Mouse (Mus musculus): ENCODE results near the gene Gm9918. TPM values are rescaled to one million over a fixed set of nuclear protein-coding genes. Genes with fewer than 3 reads are reported as not detected.
A peak's percentile ranks its signal among the peaks of the same experiment; 100 is the strongest.

Gm9918 gene
- total RNA-seq, 2 experiments from 2014 or later: not detected

DNA sequence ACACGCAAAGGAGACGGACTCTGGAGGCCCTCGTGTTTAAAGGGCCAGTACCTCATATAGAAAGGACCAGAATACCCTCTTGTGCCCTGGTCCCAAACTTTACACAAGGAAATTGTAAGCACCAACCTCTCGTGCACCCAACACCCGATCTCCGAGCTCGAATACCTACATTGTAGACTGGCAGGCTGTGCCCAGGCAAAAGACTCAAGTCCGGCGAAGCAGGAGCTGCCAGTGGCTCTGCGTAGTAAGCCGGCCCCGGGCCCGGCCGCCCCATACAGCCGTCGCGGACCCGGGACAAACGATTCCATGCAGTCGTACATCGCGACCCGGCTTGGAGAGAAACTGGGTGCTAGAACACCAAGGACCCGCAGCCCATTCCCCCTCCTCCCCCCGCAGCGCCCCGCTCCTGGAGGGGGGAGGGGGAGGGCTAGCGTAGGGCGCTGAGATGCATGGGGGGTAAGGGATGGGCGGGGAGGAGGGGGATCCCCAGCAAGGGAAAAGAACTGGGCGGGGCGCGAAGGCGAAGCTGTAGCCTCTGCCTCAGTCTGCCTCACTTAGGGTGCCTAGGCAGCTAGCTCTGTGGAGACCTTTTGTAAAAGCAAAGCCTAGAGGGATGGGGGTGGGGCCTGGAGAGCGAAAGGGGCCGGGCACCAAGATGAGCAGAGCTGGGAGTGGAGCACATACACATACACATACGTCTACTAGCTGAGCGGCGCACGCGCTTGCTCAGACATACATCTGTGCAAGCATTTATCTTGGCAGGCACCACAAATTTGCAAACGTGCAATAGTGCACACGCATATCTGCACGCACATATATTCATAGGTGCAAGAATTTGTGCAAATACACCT is 24.2 kb upstream of the Gm9918 start:
- peak; percentile 81 for DNase-seq

GRCm38 (mm10) chr15:102246866-102247251 is 23.5 kb upstream of the Gm9918 start:
- peak; percentile 95 for DNase-seq

GRCm38 (mm10) chr15:102247252-102248130 is 22.9 kb upstream of the Gm9918 start:
- peak; percentile 81 for DNase-seq

GRCm38 (mm10) chr15:102248131-102248811 is 22.1 kb upstream of the Gm9918 start:
- no peak for DNase-seq

DNA sequence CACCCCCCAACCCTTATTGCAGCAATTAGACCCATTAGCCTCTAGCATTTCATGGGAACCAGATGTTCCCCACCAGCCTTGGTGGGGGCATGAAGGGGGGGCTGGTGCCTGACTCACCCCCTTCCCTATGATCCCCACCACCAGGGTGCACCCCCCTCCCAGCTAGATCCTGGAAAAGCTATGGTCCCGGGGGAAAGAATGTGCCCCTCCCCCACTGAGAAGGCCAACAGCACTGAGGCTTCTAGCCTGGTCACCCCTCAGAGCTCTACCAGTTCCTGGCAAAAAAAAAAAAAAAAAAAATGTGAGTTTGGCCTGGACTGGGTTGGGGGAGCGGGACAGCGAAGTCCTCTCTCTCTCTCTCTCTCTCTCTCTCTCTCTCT is 21.6 kb upstream of the Gm9918 start:
- no peak for DNase-seq

GRCm38 (mm10) chr15:102249251-102249691 is 21.1 kb upstream of the Gm9918 start:
- peak; percentile 41 for DNase-seq

DNA sequence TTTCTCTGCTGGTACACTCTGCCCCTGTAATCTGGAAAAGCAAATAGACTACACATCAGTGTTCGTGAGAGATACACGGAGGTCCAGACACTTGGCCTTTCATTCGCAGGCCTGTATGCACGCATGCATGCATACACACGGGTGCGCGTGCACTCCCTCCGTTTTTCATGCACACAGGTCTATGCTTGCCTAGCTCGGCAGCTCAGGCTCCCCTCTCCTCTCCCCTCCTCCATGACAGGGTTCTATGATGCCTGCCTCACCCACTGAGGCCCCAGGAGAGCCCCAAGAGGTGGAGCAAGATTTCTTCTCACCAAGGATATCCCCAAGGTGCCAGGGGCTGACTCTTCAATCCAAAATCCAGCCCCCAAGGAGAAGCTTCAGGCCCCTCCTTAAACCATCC is 20.4 kb upstream of the Gm9918 start:
- no peak for DNase-seq

DNA sequence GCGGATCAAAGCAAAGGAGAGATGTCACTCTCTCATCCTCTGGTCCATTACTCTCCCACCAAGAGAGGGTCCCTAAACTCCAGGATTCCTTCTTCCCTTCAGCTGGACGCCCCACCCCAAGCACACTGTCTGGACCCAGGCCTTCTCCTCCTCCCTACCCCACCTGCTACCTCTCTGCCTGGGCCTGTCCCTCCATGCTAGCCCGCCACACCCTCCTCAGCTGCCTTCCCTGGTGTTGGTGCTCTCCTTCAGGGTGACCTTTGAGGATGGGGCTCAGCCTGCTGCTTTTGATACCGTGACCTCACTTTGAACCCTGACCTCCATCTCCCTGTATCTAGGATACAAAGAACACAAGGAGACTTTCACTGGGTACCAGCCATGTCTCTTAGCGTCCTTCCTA is 19.8 kb upstream of the Gm9918 start:
- DNase-seq: no peak

DNA sequence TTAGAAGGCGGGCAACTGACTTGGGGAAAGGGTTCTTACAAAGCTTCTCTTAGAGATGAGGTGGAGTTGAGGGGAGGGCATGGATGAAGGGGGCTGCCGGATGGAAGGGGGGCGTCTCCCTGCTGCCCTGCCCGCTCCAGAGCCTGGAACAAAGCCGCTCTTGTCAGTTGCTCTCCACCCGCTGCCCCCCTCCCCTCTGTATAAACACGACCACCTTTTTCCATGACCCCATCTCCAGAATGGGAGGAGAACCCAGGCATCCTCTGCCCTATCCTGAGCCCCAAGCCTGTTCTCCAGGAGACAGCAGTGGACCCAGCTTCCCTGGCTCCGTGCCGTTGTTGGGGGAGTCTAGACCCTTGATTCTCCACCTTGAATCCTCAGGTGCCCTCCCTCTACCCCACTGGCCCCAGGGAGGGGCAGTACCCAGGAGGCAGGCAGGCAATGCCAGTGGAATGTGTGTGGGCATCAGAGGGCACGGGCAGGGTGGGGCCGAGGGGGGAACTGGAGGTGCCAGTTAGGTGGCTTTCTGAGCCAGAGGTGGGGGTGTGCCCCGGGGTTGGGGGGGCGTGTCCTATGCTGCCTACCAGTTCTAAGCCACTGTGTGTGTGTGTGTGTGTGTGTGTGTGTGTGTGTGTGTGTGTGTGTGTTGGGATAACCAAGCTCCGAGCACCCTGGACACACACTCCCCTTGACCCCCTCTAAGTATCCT is 14.7 kb upstream of the Gm9918 start:
- DNase-seq: no peak

GRCm38 (mm10) chr15:102256431-102257201 is 13.7 kb upstream of the Gm9918 start:
- no peak for DNase-seq

DNA sequence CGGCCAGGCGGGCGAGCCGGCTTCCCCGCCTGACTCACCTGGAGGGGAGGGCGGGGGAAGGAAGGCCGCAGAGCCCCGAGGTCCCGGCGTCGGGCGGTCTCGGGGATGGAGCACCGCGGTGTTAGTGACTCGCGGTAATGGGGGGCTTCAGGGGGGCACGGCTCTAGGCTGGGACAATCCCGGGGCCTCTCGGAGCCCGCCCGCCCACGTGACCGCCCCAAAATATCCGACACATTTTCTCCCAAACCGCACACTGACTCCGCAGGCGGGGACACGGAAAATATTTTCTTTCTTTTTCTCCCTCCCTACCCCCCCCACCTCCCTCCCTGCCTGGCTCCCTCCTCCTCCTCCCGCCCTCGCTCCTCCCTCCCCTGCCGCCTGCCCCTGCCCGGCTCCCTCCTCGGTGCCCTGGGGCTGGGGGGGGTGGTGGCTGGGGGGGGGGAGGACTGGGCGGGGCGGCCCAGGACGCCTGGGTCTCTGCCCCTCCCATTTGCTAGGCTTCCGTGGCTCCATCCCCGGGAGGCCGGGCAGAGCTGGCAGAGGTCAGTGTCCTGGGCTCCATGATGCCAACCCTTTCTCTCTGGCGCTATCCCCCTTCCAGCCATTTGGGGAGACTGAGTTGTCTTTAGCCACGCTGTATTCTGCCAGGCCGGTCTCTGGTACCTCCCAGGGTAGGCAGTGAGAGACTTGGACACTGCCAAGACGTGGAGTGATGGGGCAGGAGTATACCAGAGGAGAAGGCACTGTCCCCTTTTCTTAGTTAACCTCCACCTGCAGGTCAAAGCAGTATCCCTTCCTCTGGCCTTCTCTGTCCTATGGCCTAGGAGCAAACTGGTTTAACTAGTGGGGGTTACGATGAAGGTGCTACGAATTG is 12.9 kb upstream of the Gm9918 start, which contains the start of gene Rarg:
TSS of gene Rarg (minus strand) at position 316 of the 874 bp plus-strand sequence.
- peak; percentile 65 for DNase-seq

GRCm38 (mm10) chr15:102258076-102258470 is 12.3 kb upstream of the Gm9918 start:
- no peak for DNase-seq

- no peak for DNase-seq
Observed at GRCm38 (mm10) chr15:102258581-102259253, 11.6 kb upstream of the Gm9918 start.

GRCm38 (mm10) chr15:102262582-102262981 is 7.8 kb upstream of the Gm9918 start:
- no peak for DNase-seq

DNA sequence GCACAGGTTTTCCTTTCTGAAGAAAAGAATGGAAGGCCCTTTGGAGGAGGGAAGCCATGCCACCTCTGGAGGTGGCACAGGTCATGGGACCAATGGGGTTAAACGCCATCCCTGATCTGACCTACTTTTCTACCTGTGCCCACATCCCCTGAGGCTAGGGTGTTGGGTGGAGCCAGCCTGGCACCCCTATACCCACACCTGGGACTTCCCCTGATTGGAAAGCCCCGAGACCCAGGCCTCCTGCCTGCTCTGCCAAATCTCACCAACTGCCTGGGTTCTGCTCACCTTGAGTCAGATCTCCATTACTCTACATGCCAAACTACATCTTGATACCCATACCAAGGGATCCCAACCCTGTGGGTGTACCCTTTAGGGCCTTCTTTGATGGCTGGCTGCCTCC is 7.3 kb upstream of the Gm9918 start:
- DNase-seq: no peak

DNA sequence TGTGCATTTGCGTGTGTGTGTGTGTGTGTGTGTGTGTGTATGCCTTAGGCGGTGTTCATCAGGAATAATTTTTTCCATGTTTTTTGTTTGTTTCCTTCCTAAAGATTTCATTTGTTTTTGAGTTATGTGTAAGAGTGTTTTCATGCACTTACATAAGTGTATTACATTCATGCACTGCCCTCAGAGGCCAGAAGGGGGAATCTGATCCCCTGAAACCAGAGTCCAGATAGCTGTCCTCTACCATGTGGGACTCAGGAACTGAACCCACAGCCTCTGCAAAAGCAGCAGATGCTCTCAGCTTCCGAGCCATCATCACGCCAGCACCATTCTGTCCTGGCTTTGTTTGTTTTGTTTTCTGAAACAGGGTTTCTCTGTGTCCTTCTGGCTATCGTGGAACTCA is 4.8 kb upstream of the Gm9918 start:
- no peak for DNase-seq

GRCm38 (mm10) chr15:102271441-102271840 is 1.1 kb downstream of the Gm9918 start:
- no peak for DNase-seq

DNA sequence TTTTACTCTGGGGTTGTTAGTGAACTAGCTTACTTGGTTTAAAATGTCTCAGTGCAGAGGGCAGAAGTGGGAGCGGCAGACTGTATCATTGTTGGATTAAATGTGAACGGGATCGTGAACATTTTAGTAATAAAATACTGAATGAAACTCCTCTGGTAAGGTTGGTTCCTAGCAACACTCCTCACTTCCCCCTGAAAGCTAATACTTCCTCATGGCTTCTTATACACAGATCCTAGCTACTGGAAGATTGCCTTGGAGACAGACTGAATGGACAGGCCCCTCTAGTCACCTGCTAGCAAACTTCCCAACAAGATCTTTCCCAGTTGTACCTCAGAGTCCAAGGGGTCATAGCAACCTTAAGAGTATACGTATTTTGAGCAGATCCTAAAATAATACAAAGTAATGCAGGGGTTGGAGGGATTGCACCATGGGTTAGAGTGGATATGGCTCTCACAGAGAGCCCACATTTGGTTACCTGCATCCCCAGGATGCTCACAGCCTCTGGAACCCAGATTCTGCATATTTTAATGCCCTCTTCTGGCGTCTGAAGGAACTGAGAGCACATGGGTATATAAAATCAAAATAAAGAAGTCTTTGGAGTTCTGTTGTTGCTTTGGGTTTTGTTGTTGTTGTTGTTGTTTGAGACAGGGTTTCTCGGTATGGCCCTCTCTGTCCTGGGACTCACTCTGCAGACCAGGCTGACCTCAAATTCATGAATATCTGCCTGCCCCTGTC is 3.8 kb downstream of the Gm9918 start:
- DNase-seq: no peak

GRCm38 (mm10) chr15:102278726-102279091 is 8.3 kb downstream of the Gm9918 start:
- no peak for DNase-seq
